Mouse (Mus musculus) frontal cortex, postnatal 14 days (tissue): ENCODE measurements around the gene Mcoln3.

Source experiments
- DNase-seq, 2 experiments: peaks; one replicate each; pipeline ENCODE4 v3.0.0; 2022; ENCODE audit warnings: low spot score in 2 of 2

Mcoln3 gene

DNA sequence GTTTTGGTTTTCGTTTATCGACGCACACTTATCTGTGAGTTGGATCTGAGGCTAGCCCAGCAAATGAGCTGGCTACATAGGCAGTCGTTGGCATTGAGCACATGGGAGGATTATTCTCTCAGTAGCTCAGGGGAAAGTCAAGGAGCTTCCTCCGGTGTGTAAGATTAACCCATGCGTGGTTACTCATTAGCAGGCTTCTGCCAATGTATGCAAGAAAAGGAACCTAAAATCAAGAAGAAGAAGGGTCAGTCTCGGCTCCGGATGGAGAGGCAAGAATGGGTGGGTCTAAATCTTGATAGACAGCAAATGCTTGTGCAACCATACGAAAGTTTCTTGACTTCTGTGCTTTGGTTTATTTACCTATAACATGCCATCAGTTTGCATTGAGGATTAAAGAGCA is 57.0 kb downstream of the Mcoln3 start:
- no peak for DNase-seq

DNA sequence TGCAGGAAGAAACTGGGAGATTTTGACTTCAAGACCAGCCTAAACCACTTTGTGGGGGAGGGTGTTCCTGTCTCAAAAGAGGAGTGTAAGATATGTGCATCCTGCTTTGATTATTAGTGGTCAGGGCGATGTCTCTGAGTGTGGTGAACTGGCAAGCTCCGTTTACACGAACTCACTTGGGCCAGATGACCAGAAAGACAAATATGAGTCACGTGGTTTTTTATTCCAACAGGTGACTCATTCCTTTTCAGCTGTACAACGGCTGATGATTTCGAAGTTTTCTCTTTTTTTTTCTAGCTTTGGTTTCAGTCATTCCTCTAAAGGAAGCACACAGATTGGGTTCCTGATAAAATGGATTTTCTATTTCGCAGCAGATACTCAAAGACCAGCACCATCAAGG is 60.0 kb downstream of the Mcoln3 start:
- no peak for DNase-seq

DNA sequence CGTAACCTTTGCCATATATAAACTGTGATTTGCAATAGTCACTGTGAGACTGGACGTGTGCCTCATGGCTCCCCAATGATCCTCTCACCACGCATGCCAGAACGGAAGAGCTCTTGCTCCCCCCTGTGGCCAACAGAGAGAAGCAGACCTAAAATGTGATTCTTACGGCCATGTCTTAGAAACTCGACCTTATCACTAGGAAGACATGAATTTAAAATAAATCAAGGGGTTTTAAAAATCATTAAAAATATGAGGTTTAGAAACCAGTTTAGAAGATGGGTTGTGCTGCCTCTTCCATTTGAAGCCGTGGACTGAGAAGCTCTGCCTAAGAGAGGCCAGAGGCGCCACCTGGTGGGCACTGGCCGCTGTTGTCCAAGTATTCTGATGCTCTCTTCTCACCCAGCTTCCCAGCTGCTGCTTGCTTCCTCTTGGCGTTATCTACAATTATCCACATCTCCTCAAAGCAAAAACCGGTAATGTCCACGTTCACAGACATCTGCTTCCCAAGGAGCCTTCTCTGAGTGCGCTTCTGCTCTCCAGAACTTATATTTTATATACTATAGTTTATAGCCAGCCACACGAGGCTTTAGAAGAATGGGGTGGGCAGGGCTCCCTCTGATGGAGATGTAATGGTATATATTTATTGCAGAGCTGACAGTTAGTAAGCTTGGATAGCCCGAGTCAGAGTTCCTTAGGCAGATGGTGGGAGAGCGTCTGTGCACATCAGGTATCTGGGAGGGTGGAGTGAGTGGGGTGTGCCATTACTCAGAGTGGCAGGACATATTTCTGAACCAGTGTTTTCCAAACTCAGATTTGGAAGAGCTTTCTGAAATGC is 60.7 kb downstream of the Mcoln3 start:
- peak; percentile 42 to 78 for DNase-seq

DNA sequence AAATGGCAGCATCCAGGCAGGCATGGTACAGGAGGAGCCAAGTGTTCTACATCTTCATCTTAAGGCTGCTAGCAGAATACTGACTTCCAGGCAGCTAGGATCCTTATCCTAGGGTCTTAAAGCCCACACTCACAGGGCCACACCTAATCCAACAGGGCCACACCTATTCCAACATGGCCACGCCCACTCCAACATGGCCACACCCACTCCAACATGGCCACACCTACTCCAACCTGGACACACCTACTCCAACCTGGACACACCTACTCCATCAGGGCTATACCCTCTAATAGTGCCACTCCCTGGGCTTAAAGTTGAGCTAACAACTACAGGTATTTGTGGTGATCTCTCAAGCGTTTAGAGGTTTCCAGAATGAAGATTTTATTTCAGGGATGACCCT is 63.1 kb downstream of the Mcoln3 start:
- DNase-seq: no peak

DNA sequence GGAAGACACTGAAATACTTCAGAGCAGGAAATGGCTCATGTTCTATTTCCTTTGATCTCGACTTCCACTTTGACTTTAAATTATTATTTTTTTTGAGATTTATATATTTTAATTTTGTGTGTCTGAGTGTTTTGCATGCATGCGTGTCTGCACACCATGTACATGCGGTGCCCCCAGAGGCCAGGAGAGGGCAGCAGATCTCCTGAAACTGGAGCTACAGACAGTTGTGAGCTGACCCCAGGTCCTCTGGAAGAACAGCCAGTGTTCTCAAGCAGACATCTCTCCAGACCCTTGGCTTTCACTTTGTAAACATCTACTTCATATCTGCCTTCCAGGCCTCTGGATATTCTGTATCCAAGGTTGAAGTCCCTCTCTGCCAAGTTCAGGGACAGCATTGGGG is 63.7 kb downstream of the Mcoln3 start:
- DNase-seq: peak in 1 of 2 experiments; percentile 41

DNA sequence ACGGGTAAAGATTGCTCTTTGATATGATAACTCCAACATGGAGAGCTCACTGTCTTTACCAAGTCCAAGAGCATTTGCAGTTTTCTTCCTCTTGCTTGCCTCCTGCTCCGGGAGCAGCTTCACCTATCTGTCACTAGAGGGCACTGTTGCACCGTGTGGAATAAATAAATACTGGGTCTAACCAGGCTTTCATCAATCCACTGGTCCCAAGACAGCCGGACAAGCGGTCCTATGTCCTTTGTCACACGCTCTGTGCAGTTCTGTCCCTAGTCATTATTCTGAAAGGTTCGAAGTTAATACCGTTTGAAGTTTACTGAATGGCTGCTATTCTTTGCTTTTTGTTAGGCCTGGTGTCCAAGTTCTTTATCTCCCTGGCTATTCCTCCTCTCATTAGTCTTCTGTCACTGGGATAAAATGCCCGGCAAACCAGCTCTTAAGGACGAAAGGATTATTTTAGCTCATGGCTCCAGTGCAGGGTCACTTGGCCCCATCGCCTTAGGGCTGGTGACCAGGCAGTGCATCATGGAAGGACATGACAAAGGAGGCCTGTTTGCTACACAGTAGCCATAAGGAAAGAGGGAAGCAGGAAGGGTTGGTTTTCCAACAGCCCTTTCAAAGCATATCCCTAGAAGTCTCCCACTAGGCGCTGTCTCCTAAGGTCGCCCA is 67.9 kb downstream of the Mcoln3 start:
- DNase-seq: peak; percentile 62 to 69

DNA sequence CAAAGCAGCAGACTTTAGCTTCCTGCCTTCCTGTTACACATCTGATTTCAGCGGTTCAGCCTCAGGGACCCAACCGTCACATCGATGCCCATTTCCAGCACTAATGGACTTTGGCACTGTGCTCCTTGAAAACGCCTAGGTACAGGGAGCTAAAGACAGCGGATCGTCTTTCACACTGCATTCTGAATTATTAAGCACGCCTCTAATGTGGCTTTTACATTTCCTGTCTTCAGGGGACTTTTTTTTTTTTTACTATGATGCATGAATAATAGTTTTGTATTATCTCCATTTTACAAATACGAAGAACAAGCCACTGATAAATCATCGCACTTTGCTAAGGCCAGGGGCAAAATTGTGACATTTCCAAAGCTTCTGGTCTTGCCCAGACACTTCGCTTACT is 68.8 kb downstream of the Mcoln3 start:
- DNase-seq: no peak

DNA sequence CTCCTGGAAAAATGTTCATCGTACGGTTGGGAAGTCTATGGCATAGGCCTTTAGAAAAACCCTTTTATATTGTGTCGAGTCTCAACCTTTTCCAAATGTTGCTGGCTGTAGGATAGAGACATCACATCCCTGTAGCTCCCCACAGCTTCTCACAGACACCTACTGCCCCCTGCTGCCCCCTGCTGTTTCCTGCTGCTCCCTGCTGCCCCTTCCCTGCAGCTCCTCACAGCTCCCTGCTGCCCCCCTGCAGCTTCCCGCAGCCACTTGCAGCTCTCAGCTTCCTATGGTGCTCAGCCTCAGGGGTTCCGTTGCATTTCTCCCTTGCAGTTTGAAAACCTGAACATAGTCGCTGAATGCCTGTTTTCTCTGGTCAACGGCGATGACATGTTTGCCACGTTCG is 72.7 kb downstream of the Mcoln3 start:
- no peak for DNase-seq
